Mouse (Mus musculus) liver, adult 2 months (tissue): ENCODE measurements around the gene Wdfy4. TPM values are rescaled to one million over a fixed set of nuclear protein-coding genes. Genes with fewer than 3 reads are reported as not detected.

Experiments
- DNase-seq: peaks from one replicate; pipeline ENCODE4 v3.0.0-alpha.2; 2011; ENCODE audit warnings: low read depth, low spot score; ENCODE audit errors: extremely low read depth
- H3K27ac ChIP-seq: fragments of 200-500 bp; replicated peaks from 2 replicates; pipeline ENCODE4 v1.5.1; 2012; ENCODE audit warnings: low read depth, mild to moderate bottlenecking, control low read depth, inconsistent platforms, low read length; ENCODE audit not compliant: insufficient read depth
- H3K27me3 ChIP-seq: fragments of 200-500 bp; 2 replicates; pipeline ENCODE4 v1.6.1; 2012; ENCODE audit warnings: mild to moderate bottlenecking, moderate library complexity, low read length, inconsistent platforms; ENCODE audit not compliant: control insufficient read depth, insufficient read depth
- H3K36me3 ChIP-seq: fragments of 200-500 bp; 2 replicates; pipeline ENCODE4 v1.6.1; 2012; ENCODE audit warnings: low read length, inconsistent platforms; ENCODE audit not compliant: control insufficient read depth, insufficient read depth
- H3K4me1 ChIP-seq: fragments of 200-500 bp; 2 replicates; pipeline ENCODE4 v1.6.1; 2011; ENCODE audit warnings: low read length; ENCODE audit not compliant: control insufficient read depth, insufficient read depth
- H3K4me3 ChIP-seq: fragments of 200-500 bp; 2 replicates; pipeline ENCODE4 v1.5.1; 2011; ENCODE audit warnings: low read depth, mild to moderate bottlenecking, control low read depth, low read length, moderate library complexity; ENCODE audit not compliant: insufficient read depth
- H3K79me2 ChIP-seq: fragments of 200-500 bp; 2 replicates; pipeline ENCODE4 v1.6.1; 2012; ENCODE audit warnings: inconsistent platforms, mild to moderate bottlenecking, low read length, moderate library complexity; ENCODE audit not compliant: control insufficient read depth, insufficient read depth
- H3K9ac ChIP-seq: fragments of 200-500 bp; 2 replicates; pipeline ENCODE4 v1.6.1; 2012; ENCODE audit warnings: low read depth, mild to moderate bottlenecking, control low read depth, inconsistent platforms, low read length
- CTCF ChIP-seq: fragments of 200-500 bp; IDR thresholded peaks from 2 replicates; pipeline ENCODE4 v1.5.1; 2011; ENCODE audit warnings: low read depth, low read length, control low read depth
- POLR2A ChIP-seq: fragments of 200-500 bp; IDR thresholded peaks from 2 replicates; pipeline ENCODE4 v1.6.1; 2011; ENCODE audit warnings: low read length, control low read depth; ENCODE audit not compliant: insufficient read depth; ENCODE audit errors: extremely low read depth
- WGBS: fragments of 180-500 bp; shearing (Covaris S2); methylation state at CpG from one replicate; pipeline ENCODE4 v1.1.7; 2018; 5-methylcytosine and 5-hydroxymethylcytosine counted together
- polyA plus RNA-seq: library from polyadenylated mRNA; depleted of rRNA; stranded (reverse); fragments of >200 nt; gene quantifications from 2 replicates; pipeline ENCODE4 v1.2.3, GENCODE M21; 2012
- total RNA-seq: library from RNA; depleted of rRNA; stranded (reverse); fragments of >200 nt; gene quantifications from 2 replicates; pipeline ENCODE4 v1.2.3, GENCODE M21; 2014

Gene Wdfy4
- total and polyA plus RNA-seq, 2 experiments, result 2.1 to 3.0 TPM

DNA sequence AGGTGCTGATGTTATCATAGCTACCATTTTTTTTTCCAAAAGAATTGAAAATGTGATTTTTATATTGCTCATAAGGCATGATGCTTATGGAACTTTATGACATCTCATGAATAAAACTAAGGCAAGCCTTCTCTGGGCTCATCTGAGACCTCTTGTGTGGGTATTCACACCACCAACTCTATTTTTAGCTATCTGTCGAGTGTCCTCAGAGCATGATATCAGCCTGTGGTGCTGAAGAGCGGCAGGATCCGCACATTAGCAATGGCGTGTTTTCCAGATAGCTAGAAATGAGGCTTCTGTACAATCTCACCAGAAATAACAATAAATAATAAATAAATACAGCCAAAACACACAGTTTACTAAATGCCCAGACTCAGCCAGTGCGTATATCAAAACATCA is 23.1 kb downstream of the Wdfy4 start:
- Histone ChIP-seq H3K79me2 (no peaks in the 10 kb centered on the region), H3K4me1 (no peaks in the 10 kb centered on the region), H3K4me3 (no peak overlapping the region), H3K9ac (no peak overlapping the region), H3K36me3 (no peaks in the 10 kb centered on the region), H3K27me3 (no peaks in the 10 kb centered on the region), H3K27ac (no peak overlapping the region)
- DNase-seq, result no peak
- TF ChIP-seq CTCF (no peak), POLR2A (no peak)
- 80% methylated on average over 5 of the region's 5 CpGs for WGBS

DNA sequence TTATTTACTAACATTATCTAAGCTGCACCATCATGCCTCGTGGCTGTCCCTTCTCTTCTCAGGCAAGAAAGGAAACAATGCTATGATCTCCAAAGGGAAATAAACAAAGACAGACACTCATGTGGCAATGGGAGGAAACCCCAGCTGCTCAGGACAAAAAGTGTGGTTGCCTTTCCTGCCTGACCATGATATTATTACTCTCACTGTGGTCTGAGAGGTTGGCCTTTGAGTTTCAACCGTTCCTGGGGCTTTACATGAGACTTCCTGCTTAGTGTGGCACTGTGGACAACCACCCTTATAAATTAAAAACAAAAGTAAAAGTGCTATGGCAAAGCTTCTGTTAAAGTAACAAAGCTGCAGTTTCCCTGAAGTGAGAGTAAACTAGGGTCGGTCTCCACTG is 27.0 kb downstream of the Wdfy4 start:
- H3K36me3 ChIP-seq, result no peaks in the 10 kb centered on the region
- WGBS, result 55% methylated on average over 3 of the region's 3 CpGs
- TF ChIP-seq POLR2A (no peak), CTCF (no peak)
- H3K27me3 ChIP-seq, result no peaks in the 10 kb centered on the region
- H3K27ac ChIP-seq, result no peak overlapping the region
- H3K79me2 ChIP-seq, result no peaks in the 10 kb centered on the region
- no peaks in the 10 kb centered on the region for H3K4me1 ChIP-seq
- no peak overlapping the region for H3K9ac ChIP-seq
- DNase-seq, result no peak
- H3K4me3 ChIP-seq, result no peak overlapping the region

GRCm38 (mm10) chr14:33152941-33153340 is 32.4 kb downstream of the Wdfy4 start:
- H3K27ac ChIP-seq, result no peak overlapping the region
- no peaks in the 10 kb centered on the region for H3K79me2 ChIP-seq
- no peaks in the 10 kb centered on the region for H3K4me1 ChIP-seq
- H3K36me3 ChIP-seq, result no peaks in the 10 kb centered on the region
- H3K4me3 ChIP-seq, result no peak overlapping the region
- DNase-seq, result no peak
- 52% methylated on average over 1 of the region's 1 CpGs for WGBS
- TF ChIP-seq CTCF (no peak), POLR2A (no peak)
- H3K27me3 ChIP-seq, result no peaks in the 10 kb centered on the region
- no peak overlapping the region for H3K9ac ChIP-seq

- no peaks in the 10 kb centered on the region for H3K36me3 ChIP-seq
- H3K9ac ChIP-seq, result no peak overlapping the region
- no peaks in the 10 kb centered on the region for H3K79me2 ChIP-seq
- DNase-seq, result no peak
- H3K27me3 ChIP-seq, result no peaks in the 10 kb centered on the region
- H3K4me3 ChIP-seq, result no peak overlapping the region
- H3K27ac ChIP-seq, result no peak overlapping the region
- H3K4me1 ChIP-seq, result no peaks in the 10 kb centered on the region
- WGBS, result 12% methylated on average over 2 of the region's 2 CpGs
- TF ChIP-seq POLR2A (no peak), CTCF (peak; percentile 47; the same call in 1 of the 2 replicates)
Observed at GRCm38 (mm10) chr14:33146287-33146686, 39.0 kb downstream of the Wdfy4 start.

- Histone ChIP-seq H3K4me1 (no peaks in the 10 kb centered on the region), H3K9ac (no peak overlapping the region), H3K27ac (no peak overlapping the region), H3K4me3 (no peak overlapping the region), H3K79me2 (no peaks in the 10 kb centered on the region), H3K36me3 (no peaks in the 10 kb centered on the region), H3K27me3 (no peaks in the 10 kb centered on the region)
- 83% methylated on average over 9 of the region's 9 CpGs for WGBS
- no peak for DNase-seq
- TF ChIP-seq CTCF (no peak), POLR2A (no peak)
Observed at GRCm38 (mm10) chr14:33136843-33137242, 48.5 kb downstream of the Wdfy4 start.

DNA sequence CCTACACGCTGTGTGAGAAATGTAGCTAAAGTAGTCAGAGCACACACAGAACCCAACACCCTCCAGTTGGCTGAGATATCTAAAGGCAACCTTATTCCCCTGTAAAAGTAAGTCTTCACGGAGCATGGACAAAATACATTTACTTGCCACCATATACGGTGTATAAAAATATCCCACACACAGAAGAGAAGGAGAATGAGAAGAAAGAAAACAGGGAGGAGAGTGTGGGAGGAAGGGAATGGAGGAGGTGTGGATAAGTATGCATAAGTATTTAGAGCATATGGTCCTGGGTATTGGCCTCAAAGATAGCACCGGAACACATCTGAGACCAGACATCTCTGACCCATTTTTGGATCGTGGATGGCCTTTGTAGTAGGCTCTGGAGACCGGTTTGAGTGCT is 50.1 kb downstream of the Wdfy4 start:
- TF ChIP-seq CTCF (no peak), POLR2A (no peak)

More for the DNA sequence above, 50.1 kb downstream of the Wdfy4 start:
- Histone ChIP-seq H3K9ac (no peak overlapping the region), H3K79me2 (no peaks in the 10 kb centered on the region), H3K27me3 (no peaks in the 10 kb centered on the region), H3K36me3 (no peaks in the 10 kb centered on the region), H3K4me1 (no peaks in the 10 kb centered on the region), H3K27ac (no peak overlapping the region), H3K4me3 (no peak overlapping the region)
- 88% methylated on average over 6 of the region's 6 CpGs for WGBS
- no peak for DNase-seq
